Comparison of ENCODE assay signal across 8 mouse cellular contexts in genomic region chr11:107028754-107029153, GRCm38 (mm10). TPM values are rescaled to one million over a fixed set of nuclear protein-coding genes. Genes with fewer than 3 reads are reported as not detected.
DNase-seq lines count a peak whose midpoint lies in the region; ATAC-seq and TF ChIP-seq lines count a peak whose summit lies in the region.

No protein-coding gene starts in this region.

- intact Hi-C loops in heart, postnatal 14 days (cut with DNase I) = no loop called here

- 0 out of 2 replicates have a peak, but pooled peaks cover 3% of the 10 kb centered on the region for H3K36me3 ChIP-seq in heart, postnatal 0 days (replicated peaks; ENCODE audit: control insufficient read depth, insufficient read depth, low read length)
- peaks cover 8% of the 10 kb centered on the region for H3K36me3 ChIP-seq in G1E (replicated peaks)
- no peaks in the 10 kb centered on the region; the same call in 1 of the 2 replicates for H3K36me3 ChIP-seq in hindbrain, embryonic 10.5 days
- H3K36me3 ChIP-seq in midbrain, embryonic 10.5 days = no peaks in the 10 kb centered on the region

- H3K9me3 ChIP-seq in heart, postnatal 0 days (replicated peaks; ENCODE audit: control insufficient read depth, low read length) = no peaks in the 10 kb centered on the region
- H3K9me3 ChIP-seq in G1E (replicated peaks) = no peaks in the 10 kb centered on the region
- H3K9me3 ChIP-seq in hindbrain, embryonic 10.5 days = no peaks in the 10 kb centered on the region
- H3K9me3 ChIP-seq in midbrain, embryonic 10.5 days (replicated peaks) = no peaks in the 10 kb centered on the region

- no peak for TF ChIP-seq EP300 in heart, postnatal 0 days (IDR thresholded peaks at IDR 0.05; ENCODE audit: low read depth)

- no peak for ATAC-seq in heart, postnatal 0 days (ENCODE audit: insufficient read depth, low read depth)
- ATAC-seq in G1E (ENCODE audit: extremely low read depth, insufficient number of reproducible peaks, low FRiP score, poor library complexity, severe bottlenecking) = no peak

- 69% methylated on average over 6 of the region's 6 CpGs for WGBS in heart, postnatal 0 days
- WGBS in hindbrain, embryonic 10.5 days = 74% methylated on average over 6 of the region's 6 CpGs
- 72% methylated on average over 6 of the region's 6 CpGs for WGBS in midbrain, embryonic 10.5 days

- peaks cover 13% of the 10 kb centered on the region; the same call in 1 of the 2 replicates for H3K4me1 ChIP-seq in heart, postnatal 0 days (ENCODE audit: control insufficient read depth, insufficient read depth)
- H3K4me1 ChIP-seq in G1E (ENCODE audit: insufficient read depth, low read depth, low read length) = peaks cover 34% of the 10 kb centered on the region
- H3K4me1 ChIP-seq in hindbrain, embryonic 10.5 days (replicated peaks) = peaks cover 70% of the 10 kb centered on the region
- H3K4me1 ChIP-seq in midbrain, embryonic 10.5 days = peaks cover 73% of the 10 kb centered on the region

- peak overlapping the region; percentile 80 for H3K27ac ChIP-seq in heart, postnatal 0 days (ENCODE audit: low read depth)
- H3K27ac ChIP-seq in hindbrain, embryonic 10.5 days = peak overlapping the region; percentile 93
- peak overlapping the region; percentile 91; the same call in 1 of the 2 replicates for H3K27ac ChIP-seq in midbrain, embryonic 10.5 days (replicated peaks)

- peak overlapping the region; percentile 84 for H3K4me2 ChIP-seq in heart, postnatal 0 days (ENCODE audit: low read depth, low read length)

- no peak for DNase-seq in heart, postnatal 0 days (ENCODE audit: low spot score)
- DNase-seq in heart, postnatal 14 days = no peak
- no peak for DNase-seq in G1E (ENCODE audit: low spot score)
- DNase-seq in hindbrain, embryonic 10.5 days (ENCODE audit: low spot score) = no peak
- DNase-seq in midbrain, embryonic 10.5 days (ENCODE audit: low spot score) = no peak
- no peak for DNase-seq in right cerebral cortex, adult 18-20 months
- DNase-seq in MN1 (ENCODE audit: low spot score) = no peak
- DNase-seq in layer of hippocampus, adult 8-10 months (ENCODE audit: low spot score in 2 of 2) = no peak

- H3K9ac ChIP-seq in heart, postnatal 0 days (replicated peaks; ENCODE audit: low read depth, low read length) = peak overlapping the region; percentile 59; the same call in 1 of the 2 replicates

- H3K4me3 ChIP-seq in heart, postnatal 0 days (ENCODE audit: low read depth, low read length) = peak overlapping the region; percentile 63
- H3K4me3 ChIP-seq in G1E (ENCODE audit: low read depth, low read length) = peak overlapping the region; percentile 81
- peak overlapping the region; percentile 74 for H3K4me3 ChIP-seq in hindbrain, embryonic 10.5 days
- H3K4me3 ChIP-seq in midbrain, embryonic 10.5 days = peak overlapping the region; percentile 74

- no peak for TF ChIP-seq CTCF in heart, postnatal 0 days (IDR thresholded peaks at IDR 0.05; ENCODE audit: low read depth)
- no peak for TF ChIP-seq CTCF in G1E (IDR thresholded peaks at IDR 0.05; ENCODE audit: low read depth, low read length)

- 0 out of 2 replicates have a peak, but pooled peaks cover 4% of the 10 kb centered on the region for H3K27me3 ChIP-seq in heart, postnatal 0 days (ENCODE audit: control insufficient read depth, insufficient read depth, low read length)
- peaks cover 26% of the 10 kb centered on the region for H3K27me3 ChIP-seq in G1E (ENCODE audit: insufficient read depth, low read length)
- H3K27me3 ChIP-seq in hindbrain, embryonic 10.5 days (ENCODE audit: insufficient read depth, poor library complexity, severe bottlenecking) = peaks cover 45% of the 10 kb centered on the region
- peaks cover 53% of the 10 kb centered on the region for H3K27me3 ChIP-seq in midbrain, embryonic 10.5 days (ENCODE audit: low read depth, poor library complexity, severe bottlenecking)

RNA-seq across cellular contexts. Expression of gene 1810010H24Rik, which starts 3.3 kb away (rescaled TPM):
- 1.7 and 4.0 TPM in 2 replicates for total RNA-seq in heart, postnatal 0 days (2014; rRNA removed; ENCODE audit: low replicate concordance)
- 2.6 and 3.4 TPM in 2 replicates for polyA plus RNA-seq in heart, postnatal 0 days (2015; fragmentation: Nextera tagmentation; extraction: Ambion mirVana)
- 1 to 10 TPM; 1.8 to 2.7 TPM for total RNA-seq in heart, postnatal 14 days (2021)
- total RNA-seq in G1E (2014; fragmentation: Nextera tagmentation) = 2.6 and 5.5 TPM in 2 replicates
- total RNA-seq in G1E (2017) = 0.87 and 1.3 TPM in 2 replicates
- polyA plus RNA-seq in G1E (2012) = 0.62 and 0.63 TPM in 2 replicates
- polyA plus RNA-seq in hindbrain, embryonic 10.5 days (2016; fragmentation: Nextera tagmentation; extraction: Ambion mirVana) = 1.6 and 2.8 TPM in 2 replicates
- polyA plus RNA-seq in midbrain, embryonic 10.5 days (2016; fragmentation: Nextera tagmentation; extraction: Ambion mirVana) = 2.0 and 3.2 TPM in 2 replicates
- total RNA-seq in layer of hippocampus, adult 8-10 months (2022) = 1 to 10 TPM; 2.0 to 4.8 (median 4.7) TPM

RNA-seq across cellular contexts. Expression of gene Kpna2, which starts 29.4 kb away (rescaled TPM):
- 177 and 180 TPM in 2 replicates for total RNA-seq in heart, postnatal 0 days (2014; rRNA removed; ENCODE audit: low replicate concordance)
- polyA plus RNA-seq in heart, postnatal 0 days (2015; fragmentation: Nextera tagmentation; extraction: Ambion mirVana) = 109 and 124 TPM in 2 replicates
- 100 to 1,000 TPM in 1 of 2 experiments, 10 to 100 TPM in 1; 84.2 to 103 TPM for total RNA-seq in heart, postnatal 14 days (2021)
- total RNA-seq in G1E (2014; fragmentation: Nextera tagmentation) (302 and 432 TPM in 2 replicates), G1E (2017) (62.0 and 66.2 TPM in 2 replicates)
- 13.7 and 16.5 TPM in 2 replicates for polyA plus RNA-seq in G1E (2012)
- polyA plus RNA-seq in hindbrain, embryonic 10.5 days (2016; fragmentation: Nextera tagmentation; extraction: Ambion mirVana) = 653 and 682 TPM in 2 replicates
- polyA plus RNA-seq in midbrain, embryonic 10.5 days (2016; fragmentation: Nextera tagmentation; extraction: Ambion mirVana) = 746 and 771 TPM in 2 replicates
- total RNA-seq in layer of hippocampus, adult 8-10 months (2022) = 10 to 100 TPM; 17.5 to 23.7 (median 21.7) TPM
